Mouse (Mus musculus): ENCODE results near the gene Col25a1.
A peak's percentile ranks its signal among the peaks of the same experiment; 100 is the strongest.

Col25a1 gene

GRCm38 (mm10) chr3:130161323-130161917, 30.1 kb downstream of the Col25a1 start:
- no peak for DNase-seq (ENCODE audit: low spot score)

- DNase-seq (ENCODE audit: low spot score) = no peak
Measured at GRCm38 (mm10) chr3:130166875-130167274, 35.6 kb downstream of the Col25a1 start.

DNA sequence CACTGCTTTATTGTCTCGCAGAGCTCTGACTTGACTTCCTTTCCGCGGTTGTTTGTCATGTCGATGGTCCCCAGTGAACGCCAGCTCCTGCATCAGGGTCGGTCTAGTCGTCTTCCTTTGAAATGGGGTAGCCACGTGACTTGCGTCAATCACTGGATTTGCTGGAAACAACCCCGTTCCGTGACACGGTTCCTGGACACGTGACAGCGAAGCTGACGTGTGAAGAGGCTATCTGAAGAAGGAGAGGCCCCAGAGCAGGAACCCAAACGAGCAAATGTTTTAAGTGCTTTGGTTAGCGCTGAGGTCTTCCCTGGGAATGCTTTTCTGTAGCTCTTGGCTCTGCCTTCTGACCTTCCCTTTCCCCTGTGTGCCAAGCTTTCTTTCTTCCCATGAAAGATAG, 41.5 kb downstream of the Col25a1 start:
- no peak for DNase-seq (ENCODE audit: low spot score)

DNA sequence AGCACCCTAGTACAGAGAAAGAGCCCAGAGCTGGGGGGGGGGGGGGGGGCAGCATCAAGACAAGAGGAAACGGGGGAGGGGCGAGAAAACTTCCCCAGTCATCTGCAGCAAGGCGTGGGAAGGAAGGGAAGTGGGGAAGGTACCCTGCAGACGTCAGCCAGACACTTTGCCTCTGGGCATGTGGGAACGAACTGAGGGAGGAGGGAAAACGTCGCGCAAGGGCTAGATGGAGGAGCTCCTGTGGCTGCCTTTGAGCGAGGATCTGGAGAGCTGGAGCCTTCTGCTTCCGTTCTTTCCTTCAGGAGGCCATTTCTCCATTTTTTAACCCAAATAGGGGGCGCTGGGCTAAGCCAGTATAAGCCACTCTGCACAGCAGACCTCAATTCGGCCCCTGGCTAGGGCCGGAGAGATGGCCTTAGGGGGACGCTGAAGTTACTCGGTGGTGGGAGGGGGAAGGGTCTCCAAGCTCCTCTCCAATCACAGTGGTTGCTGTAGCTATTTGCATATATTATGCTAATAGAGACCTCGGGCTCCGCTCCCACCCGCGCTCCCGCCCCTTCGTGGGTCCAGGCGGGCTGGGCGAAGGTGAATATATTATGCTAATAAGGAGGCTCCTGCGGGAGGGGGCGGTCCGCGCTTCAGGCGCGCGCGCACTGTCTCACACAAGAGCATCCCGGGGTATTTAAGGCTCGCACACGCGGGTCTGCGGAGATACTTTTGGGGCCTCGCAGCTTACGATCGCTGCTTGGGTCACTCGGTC, 49.1 kb downstream of the Col25a1 start:
- DNase-seq (ENCODE audit: low spot score) = peak; percentile 82

- peak; percentile 7 for DNase-seq (ENCODE audit: low spot score)
Measured at GRCm38 (mm10) chr3:130180964-130181590, 49.8 kb downstream of the Col25a1 start.

GRCm38 (mm10) chr3:130181591-130181980, 50.3 kb downstream of the Col25a1 start:
- no peak for DNase-seq (ENCODE audit: low spot score)

- no peak for DNase-seq (ENCODE audit: low spot score)
Measured at GRCm38 (mm10) chr3:130182450-130182849, 51.1 kb downstream of the Col25a1 start.

DNA sequence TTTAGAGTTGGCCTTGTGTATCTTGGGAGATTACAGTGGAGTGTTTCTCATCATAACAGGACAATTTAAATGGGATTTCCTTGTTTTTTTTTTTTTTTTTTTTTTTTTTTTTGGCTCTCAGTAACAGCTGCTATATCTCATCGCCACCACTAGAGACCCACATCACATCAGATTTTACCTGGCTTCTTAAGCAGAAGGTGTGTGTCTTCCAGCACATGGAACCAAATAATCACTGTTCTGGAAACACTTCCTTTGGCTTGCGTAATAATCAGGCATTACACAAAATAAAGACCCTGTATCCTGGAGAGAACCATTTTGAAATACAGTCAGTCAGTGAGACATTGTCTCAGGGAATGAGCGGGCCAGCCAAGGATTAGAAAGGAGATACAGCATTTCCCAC, 53.8 kb downstream of the Col25a1 start:
- no peak for DNase-seq (ENCODE audit: low spot score)

DNA sequence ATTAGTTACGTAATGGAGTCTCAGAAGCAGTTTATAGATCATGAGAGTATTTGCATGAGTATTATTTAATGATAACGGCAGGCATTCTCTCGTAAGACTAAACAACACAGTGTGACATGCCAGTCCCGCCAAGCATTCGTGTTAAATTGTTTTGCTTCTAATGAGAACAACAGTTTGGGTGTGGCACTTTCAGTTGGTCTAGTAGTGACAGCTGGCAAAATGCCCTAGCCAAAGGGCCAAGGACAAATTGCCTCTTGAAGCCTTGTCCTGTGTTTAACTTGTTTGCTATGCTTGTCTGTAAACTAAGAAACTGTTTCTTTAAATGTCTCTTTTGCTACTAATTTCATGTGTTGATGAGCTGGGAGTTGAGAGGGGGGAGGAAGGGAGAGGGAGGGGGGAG, 56.3 kb downstream of the Col25a1 start:
- DNase-seq (ENCODE audit: low spot score) = no peak

DNA sequence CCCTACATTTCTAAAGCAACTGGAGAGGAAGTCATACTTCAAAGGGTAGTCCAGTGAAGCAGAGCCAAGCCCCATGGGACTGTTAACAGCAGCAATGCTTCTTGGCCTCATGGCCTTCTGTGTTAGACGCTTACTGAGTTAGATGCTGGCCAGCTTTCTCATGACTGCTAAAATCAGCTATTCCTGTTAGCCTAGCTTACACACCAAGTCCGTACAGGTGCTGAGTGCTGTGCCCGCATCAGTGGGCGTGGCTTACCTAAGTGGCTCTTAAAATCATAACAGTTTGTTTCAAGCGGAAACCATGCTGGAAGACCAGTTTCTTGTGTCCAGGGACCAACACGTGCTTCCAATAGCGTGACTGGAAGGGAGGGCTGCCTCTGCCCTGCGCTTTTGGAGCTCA, 62.1 kb downstream of the Col25a1 start:
- DNase-seq (ENCODE audit: low spot score) = no peak

DNA sequence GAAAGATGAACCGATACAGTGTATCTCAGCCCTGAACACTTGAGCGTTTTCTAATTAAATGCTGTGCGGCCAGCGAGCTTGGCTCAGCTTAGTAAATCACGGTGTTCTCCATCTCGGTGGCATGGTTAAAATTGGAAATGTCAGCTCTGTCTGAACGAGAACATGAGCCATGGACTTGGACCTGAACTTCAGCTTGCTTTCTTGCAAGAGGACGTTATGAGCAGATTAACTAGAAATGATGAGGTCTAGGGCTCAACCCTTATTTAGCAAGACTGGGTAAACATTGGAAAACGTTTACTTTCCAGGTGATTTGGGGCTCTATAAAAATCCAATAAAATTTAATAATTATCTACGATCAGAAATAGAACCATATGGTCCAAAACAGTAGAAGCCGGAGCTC, 83.3 kb downstream of the Col25a1 start:
- no peak for DNase-seq (ENCODE audit: low spot score)

GRCm38 (mm10) chr3:130216141-130216540, 84.8 kb downstream of the Col25a1 start:
- no peak for DNase-seq (ENCODE audit: low spot score)

DNA sequence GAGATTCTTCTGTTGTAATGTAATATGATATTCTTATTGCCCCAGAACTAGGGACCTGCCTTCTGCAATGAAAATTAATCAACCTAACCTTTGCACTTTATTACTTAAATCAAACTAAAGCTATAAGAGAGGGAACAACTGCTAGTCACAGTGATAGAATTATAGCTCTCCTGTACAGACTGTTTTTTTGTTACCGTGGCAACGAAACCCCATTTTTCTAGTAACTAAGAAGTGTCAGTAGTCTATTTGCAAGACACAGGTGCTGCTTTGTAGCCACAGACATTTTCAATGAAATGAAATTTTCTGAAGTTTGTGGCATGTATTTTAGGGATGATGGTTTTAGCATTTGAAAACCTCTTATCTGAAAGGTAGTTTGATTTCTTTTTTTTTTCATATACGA, 85.3 kb downstream of the Col25a1 start:
- DNase-seq (ENCODE audit: low spot score) = no peak

- DNase-seq (ENCODE audit: low spot score) = no peak
Measured at GRCm38 (mm10) chr3:130217705-130218104, 86.4 kb downstream of the Col25a1 start.

DNA sequence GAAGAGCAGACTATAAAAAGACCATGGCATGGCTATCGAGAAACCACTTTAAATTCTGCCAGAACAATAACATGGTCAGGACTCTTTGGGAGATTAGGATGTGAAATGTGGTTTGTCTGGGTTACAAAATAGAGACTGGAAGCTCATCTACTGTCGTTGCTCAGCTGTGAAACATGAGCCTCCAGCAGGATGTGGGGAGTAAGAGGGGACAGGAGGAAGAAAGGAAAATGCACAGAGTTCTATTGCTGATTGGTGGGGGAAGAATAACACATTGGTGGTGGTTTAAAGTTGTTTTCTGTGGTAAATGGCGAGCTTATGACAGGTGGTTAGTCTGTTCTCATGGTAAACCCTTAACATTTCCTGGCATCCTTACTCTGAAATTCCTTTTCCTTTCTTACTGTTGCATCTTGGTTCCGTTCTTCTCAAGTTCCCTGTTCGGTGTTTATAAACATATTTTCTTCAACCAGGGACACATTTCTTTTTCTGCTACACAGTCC, 87.0 kb downstream of the Col25a1 start:
- DNase-seq (ENCODE audit: low spot score) = no peak

GRCm38 (mm10) chr3:130220811-130221210, 89.5 kb downstream of the Col25a1 start:
- DNase-seq (ENCODE audit: low spot score) = no peak

- no peak for DNase-seq (ENCODE audit: low spot score)
Measured at GRCm38 (mm10) chr3:130228186-130228585, 96.9 kb downstream of the Col25a1 start.

- no peak for DNase-seq (ENCODE audit: low spot score)
Measured at GRCm38 (mm10) chr3:130232944-130233343, 101.6 kb downstream of the Col25a1 start.

DNA sequence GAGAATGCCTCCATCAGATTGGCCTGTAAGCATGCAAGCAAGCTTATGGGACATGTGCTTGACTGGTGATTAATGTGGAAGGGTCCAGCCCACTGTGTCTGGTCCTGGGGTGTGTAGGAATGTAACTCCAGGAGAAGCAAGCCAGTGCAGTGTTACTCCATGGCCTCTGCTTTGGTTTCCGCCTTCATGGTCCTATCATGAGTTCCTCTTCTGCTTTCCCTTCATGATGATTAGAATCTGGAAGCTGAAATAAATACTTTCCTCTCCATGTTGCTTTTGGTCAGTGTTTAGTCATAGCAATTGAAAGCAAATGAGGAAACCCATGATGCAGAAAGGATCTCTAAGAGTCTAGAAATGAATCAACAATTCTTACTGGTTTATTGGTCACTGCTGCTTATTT, 103.9 kb downstream of the Col25a1 start:
- DNase-seq (ENCODE audit: low spot score) = no peak

DNA sequence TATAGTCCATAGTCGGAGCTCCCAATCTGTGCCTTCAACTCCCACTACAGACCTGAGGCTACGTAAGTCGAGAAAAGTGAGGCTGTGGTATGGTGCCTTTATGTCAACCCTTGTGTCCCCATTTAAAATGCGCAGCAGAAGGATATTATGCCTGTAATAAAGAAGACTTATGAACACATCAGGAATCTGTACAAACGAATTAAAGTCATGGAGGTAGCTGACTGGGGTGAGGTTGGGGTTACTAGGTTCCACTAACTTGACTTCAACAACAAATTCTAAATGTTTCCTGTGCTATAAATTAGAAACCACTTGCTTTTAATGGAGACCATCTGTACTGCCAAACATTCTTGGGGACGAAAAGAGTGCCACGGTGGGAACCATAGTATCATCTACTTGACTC, 104.8 kb downstream of the Col25a1 start:
- no peak for DNase-seq (ENCODE audit: low spot score)

DNA sequence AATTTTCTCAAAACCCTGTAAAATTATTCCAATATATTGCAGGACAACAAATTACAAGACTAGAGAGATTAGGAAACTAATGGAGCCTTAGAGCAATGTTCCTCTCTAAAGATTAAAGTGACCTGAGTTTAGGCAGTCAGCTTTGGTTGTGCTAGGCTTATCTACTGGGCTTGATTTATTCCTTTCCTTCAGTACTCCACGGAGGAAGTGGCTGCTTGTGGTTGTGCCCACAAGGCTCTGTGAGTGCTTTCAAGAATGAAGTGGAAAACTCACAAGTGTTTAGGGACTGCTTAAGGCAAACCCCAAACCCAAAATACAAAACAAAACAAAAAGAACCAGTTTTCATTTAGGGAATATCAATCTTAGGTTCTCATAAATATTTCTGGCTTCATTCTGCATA, 106.6 kb downstream of the Col25a1 start:
- no peak for DNase-seq (ENCODE audit: low spot score)

DNA sequence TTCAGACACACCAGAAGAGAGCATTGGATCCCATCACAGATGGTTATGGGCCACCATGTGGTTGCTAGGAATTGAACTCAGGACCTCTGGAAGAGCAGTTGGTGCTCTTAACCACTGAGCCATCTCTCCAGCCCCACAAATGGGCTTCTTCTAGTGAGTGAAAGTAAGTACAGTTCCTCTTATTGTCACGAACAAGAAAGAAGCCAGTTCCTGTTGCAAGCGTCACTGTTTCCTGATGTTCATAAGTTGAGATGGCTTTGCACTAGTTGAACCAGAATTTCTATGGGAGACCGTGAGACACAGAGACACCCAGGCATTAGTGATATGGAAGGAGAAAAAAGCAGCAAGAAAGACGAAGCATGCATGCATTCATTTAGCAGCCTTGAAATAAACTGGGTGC, 110.6 kb downstream of the Col25a1 start:
- no peak for DNase-seq (ENCODE audit: low spot score)

GRCm38 (mm10) chr3:130242647-130243296, 111.5 kb downstream of the Col25a1 start:
- DNase-seq (ENCODE audit: low spot score) = no peak
